19 mouse cellular contexts compared by ENCODE assay signal in genomic region chr14:101901496-101901895, GRCm38 (mm10).
"Had no signal": no experiment of that assay in that cellular context is flagged by ENCODE, and none has a peak within 500 bp of the region (broad histone marks: within the 10 kb centered on the region; RNA-seq: fewer than 3 reads in every experiment).

No protein-coding gene starts in this region.

- H3K36me3 ChIP-seq: liver, embryonic 13.5 days; midbrain, embryonic 12.5 days; midbrain, embryonic 15.5 days; neural tube, embryonic 12.5 days; neural tube, embryonic 15.5 days had no signal

- H3K4me1 ChIP-seq: liver, embryonic 13.5 days; midbrain, embryonic 12.5 days; midbrain, embryonic 15.5 days; neural tube, embryonic 12.5 days; neural tube, embryonic 15.5 days had no signal

- DNase-seq: kidney, adult 8-10 months; kidney, postnatal 25 days; layer of hippocampus, postnatal 36 days; liver, embryonic 13.5 days; lung, adult 2 months; lung, postnatal 14 days; lung, postnatal 4 days; right cerebral cortex, adult 18-20 months; right cerebral cortex, postnatal 14 days; right cerebral cortex, postnatal 4 days; thymus, adult 2 months; thymus, postnatal 14 days; thymus, postnatal 4 days had no signal

- H3K4me2 ChIP-seq: liver, embryonic 13.5 days; midbrain, embryonic 12.5 days; midbrain, embryonic 15.5 days; neural tube, embryonic 12.5 days; neural tube, embryonic 15.5 days had no signal

- H3K27me3 ChIP-seq: liver, embryonic 13.5 days; midbrain, embryonic 12.5 days; midbrain, embryonic 15.5 days; neural tube, embryonic 12.5 days; neural tube, embryonic 15.5 days had no signal

- H3K4me3 ChIP-seq: left cerebral cortex, adult 2 months; liver, embryonic 13.5 days; midbrain, embryonic 12.5 days; midbrain, embryonic 15.5 days; neural tube, embryonic 12.5 days; neural tube, embryonic 15.5 days had no signal

- H3K27ac ChIP-seq: left cerebral cortex, adult 2 months; liver, embryonic 13.5 days; midbrain, embryonic 12.5 days; midbrain, embryonic 15.5 days; neural tube, embryonic 12.5 days; neural tube, embryonic 15.5 days; stomach, postnatal 0 days had no signal

- ATAC-seq: midbrain, embryonic 15.5 days had no signal

- H3K9me3 ChIP-seq: liver, embryonic 13.5 days; midbrain, embryonic 12.5 days; midbrain, embryonic 15.5 days; neural tube, embryonic 12.5 days; neural tube, embryonic 15.5 days had no signal

- H3K9ac ChIP-seq: liver, embryonic 13.5 days; midbrain, embryonic 12.5 days; midbrain, embryonic 15.5 days; neural tube, embryonic 12.5 days; neural tube, embryonic 15.5 days had no signal
